Mouse (Mus musculus): ENCODE results near the gene Tmem243. TPM values are rescaled to one million over a fixed set of nuclear protein-coding genes. Genes with fewer than 3 reads are reported as not detected.

Gene Tmem243
- 13.9 and 14.2 TPM in 2 replicates for polyA plus RNA-seq (2015; fragmentation: Nextera tagmentation; extraction: Ambion mirVana)

DNA sequence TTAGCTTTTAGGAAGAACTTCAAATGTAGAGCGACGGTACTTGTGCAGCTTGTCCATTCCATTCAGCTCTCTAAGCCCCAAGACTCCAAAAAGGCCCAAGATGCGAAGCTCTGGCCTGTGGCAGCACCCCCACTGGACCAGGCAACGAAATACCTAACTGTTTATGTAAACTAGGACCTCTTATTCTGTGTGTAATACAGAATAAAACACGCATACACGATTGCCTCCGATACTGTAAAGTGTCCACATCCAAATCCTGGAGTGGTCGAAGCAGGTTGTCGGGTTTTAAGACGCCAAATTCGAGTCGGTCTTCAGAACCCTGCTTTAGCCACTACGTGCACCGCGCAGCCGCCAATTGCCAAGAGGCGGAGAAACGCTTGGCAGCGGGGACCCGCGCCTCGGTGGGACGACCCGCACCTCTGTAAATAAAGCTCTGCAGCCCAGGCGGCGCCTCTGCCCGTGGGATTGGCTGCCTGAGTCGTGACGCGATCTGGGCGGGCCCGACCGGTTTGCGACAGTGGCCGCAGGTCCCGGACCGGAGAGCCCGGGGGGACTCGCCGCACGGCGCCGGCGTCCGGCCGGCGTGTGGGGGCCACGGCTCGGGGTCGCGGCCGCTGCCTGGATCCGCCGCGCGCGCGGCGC lies at the start of gene Tmem243:
TSS of gene Tmem243 (plus strand) at position 462 of the 642 bp plus-strand sequence.
- peak; percentile 98 for ATAC-seq (ENCODE audit: low FRiP score)
- no peaks in the 10 kb centered on the region for H3K36me3 ChIP-seq
- WGBS, result under 1% methylated on average over 59 of the region's 59 CpGs
- H3K4me3 ChIP-seq, result peak within 1 kb of the TSS; percentile 80
- H3K4me2 ChIP-seq, result peak within 1 kb of the TSS; percentile 83
- peaks cover 13% of the 10 kb centered on the region for H3K4me1 ChIP-seq (replicated peaks)
- H3K27ac ChIP-seq, result 0 out of 2 replicates have a peak within 1 kb of the TSS, but pooled peaks have one; percentile 23
- H3K9me3 ChIP-seq, result no peaks in the 10 kb centered on the region
- H3K9ac ChIP-seq, result peak within 1 kb of the TSS; percentile 78
- H3K27me3 ChIP-seq, result peaks cover 21% of the 10 kb centered on the region

GRCm38 (mm10) chr5:9056020-9056660 lies 44.3 kb upstream of the Tmem243 start:
- Histone ChIP-seq H3K9ac (no peak overlapping the region), H3K4me2 (no peak overlapping the region), H3K4me3 (no peak overlapping the region), H3K9me3 (no peaks in the 10 kb centered on the region), H3K4me1 (replicated peaks) (no peaks in the 10 kb centered on the region), H3K27ac (no peak overlapping the region), H3K27me3 (no peaks in the 10 kb centered on the region), H3K36me3 (no peaks in the 10 kb centered on the region)
- 31% methylated on average over 3 of the region's 3 CpGs for WGBS
- ATAC-seq (ENCODE audit: low FRiP score), result peak; percentile 66; the same call in 1 of the 2 replicates

DNA sequence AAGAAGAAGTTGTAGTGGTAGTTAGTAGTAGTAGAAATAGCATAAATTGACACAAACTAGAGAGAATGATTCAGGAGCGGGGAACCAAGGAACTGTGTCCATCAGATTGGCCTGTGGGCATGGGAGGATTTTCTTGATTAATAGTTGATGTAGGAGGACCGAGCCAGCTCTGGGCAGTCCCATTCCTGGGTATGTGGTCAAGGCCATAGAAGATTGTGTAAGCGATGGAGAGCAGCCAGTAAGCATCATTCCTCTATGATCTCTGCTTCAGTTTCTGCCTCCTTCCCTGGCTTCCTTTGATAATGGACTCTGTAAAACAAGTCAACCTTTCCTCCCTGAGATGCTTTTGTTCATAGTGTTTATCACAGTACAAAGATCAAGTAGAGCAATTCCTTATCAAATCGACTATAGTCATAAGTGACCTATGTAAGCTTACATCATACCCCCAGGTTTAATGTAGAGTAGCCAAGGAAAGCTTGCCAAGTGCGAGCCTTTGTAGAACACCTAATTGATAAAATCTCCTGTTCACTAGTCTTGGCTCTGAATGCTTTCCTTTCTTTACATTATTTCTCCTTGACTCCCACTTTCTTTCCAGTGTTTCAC lies 43.1 kb upstream of the Tmem243 start:
- H3K27me3 ChIP-seq, result no peaks in the 10 kb centered on the region
- WGBS, result 90% methylated on average over 5 of the region's 5 CpGs
- H3K9me3 ChIP-seq, result no peaks in the 10 kb centered on the region
- no peaks in the 10 kb centered on the region for H3K4me1 ChIP-seq (replicated peaks)
- H3K27ac ChIP-seq, result no peak overlapping the region
- H3K4me2 ChIP-seq, result no peak overlapping the region
- H3K9ac ChIP-seq, result no peak overlapping the region
- no peak for ATAC-seq (ENCODE audit: low FRiP score)
- no peak overlapping the region for H3K4me3 ChIP-seq
- no peaks in the 10 kb centered on the region for H3K36me3 ChIP-seq

DNA sequence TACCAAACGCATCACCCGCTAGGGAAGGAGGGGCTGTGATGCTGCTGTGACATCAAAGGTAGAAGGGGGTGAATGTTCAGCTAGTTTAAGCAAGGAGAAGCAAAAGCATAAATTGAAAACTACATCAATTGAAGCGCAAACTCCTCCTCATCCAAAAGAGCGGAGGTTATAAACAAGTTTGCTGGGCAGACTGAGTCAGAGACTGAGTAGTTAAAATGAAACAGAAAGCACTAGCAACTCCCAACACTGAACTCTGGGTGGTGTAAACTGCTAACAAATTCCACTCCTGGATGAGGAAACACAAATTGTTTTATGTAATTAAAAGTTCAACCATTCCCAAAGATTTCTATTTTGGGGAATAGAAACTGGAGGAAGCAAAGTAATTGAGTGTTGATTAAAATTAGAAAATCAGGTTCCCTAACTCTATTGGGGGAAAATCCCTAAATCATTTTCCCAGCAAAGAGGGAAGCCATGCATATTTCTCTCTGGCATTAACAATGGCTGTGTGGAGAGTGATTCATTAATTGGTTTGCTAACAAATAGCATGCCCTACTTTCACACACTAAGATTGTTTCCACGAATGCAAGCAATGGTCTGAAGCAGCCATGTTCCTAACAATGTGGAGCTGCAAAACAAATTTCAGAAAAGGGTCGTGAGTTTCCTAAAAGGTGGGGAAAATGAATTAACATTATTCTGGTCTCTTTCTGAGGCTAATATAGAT lies 41.0 kb upstream of the Tmem243 start:
- Histone ChIP-seq H3K36me3 (no peaks in the 10 kb centered on the region), H3K9me3 (no peaks in the 10 kb centered on the region), H3K27ac (no peak overlapping the region), H3K4me3 (no peak overlapping the region), H3K9ac (no peak overlapping the region), H3K4me1 (replicated peaks) (no peaks in the 10 kb centered on the region), H3K4me2 (no peak overlapping the region), H3K27me3 (no peaks in the 10 kb centered on the region)
- 78% methylated on average over 6 of the region's 6 CpGs for WGBS
- ATAC-seq (ENCODE audit: low FRiP score), result no peak

DNA sequence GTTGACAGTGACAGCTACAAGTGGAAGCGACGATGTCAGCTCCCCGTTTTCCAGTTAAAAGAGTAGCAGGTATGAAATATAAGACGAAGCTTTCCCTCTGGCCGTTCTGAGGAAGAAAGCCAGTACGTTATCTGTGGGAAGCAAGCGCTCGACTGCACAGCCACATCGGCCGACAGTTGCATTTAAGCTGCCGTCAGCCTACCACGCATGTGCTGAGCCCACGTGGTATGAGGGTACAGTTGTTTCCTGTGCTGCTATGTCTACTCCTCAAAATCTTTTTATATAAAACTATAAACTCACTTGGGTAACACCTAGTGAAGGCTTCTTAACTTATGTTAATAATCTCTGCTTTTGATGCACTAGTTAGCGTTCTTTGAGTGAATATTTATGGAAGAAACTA lies 40.2 kb upstream of the Tmem243 start:
- H3K9ac ChIP-seq, result no peak overlapping the region
- no peaks in the 10 kb centered on the region for H3K9me3 ChIP-seq
- H3K4me2 ChIP-seq, result no peak overlapping the region
- no peak for ATAC-seq (ENCODE audit: low FRiP score)
- no peaks in the 10 kb centered on the region for H3K36me3 ChIP-seq
- H3K4me3 ChIP-seq, result no peak overlapping the region
- H3K27ac ChIP-seq, result no peak overlapping the region
- WGBS, result 91% methylated on average over 14 of the region's 14 CpGs
- H3K27me3 ChIP-seq, result no peaks in the 10 kb centered on the region
- H3K4me1 ChIP-seq (replicated peaks), result no peaks in the 10 kb centered on the region

GRCm38 (mm10) chr5:9064217-9064616 lies 36.3 kb upstream of the Tmem243 start:
- H3K27ac ChIP-seq, result no peak overlapping the region
- H3K36me3 ChIP-seq, result no peaks in the 10 kb centered on the region
- H3K4me1 ChIP-seq (replicated peaks), result no peaks in the 10 kb centered on the region
- no peaks in the 10 kb centered on the region for H3K27me3 ChIP-seq
- ATAC-seq (ENCODE audit: low FRiP score), result no peak
- H3K4me2 ChIP-seq, result no peak overlapping the region
- H3K4me3 ChIP-seq, result no peak overlapping the region
- no peak overlapping the region for H3K9ac ChIP-seq
- no peaks in the 10 kb centered on the region for H3K9me3 ChIP-seq
- WGBS, result 97% methylated on average over 1 of the region's 1 CpGs

DNA sequence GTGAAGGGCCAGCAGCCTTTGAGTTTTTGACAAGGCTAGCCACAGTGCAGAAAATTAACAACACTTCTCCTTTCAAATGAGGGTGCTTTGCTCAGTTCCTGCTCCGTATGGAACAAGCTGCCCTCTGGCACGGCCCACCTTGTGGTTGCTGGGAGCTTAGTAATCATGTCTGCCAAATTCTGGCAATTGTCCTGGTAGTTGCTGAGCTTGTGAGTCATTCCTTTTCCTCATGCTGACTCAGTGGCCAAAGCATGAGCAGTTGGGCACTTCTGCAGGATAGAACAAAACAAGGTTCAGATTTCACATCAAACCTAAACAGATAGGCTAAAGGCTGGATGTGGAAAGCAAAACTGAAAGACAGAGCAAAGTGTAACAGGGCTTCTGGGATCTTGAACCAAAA lies 31.6 kb upstream of the Tmem243 start:
- Histone ChIP-seq H3K9ac (no peak overlapping the region), H3K9me3 (no peaks in the 10 kb centered on the region), H3K4me3 (no peak overlapping the region), H3K4me2 (no peak overlapping the region), H3K27ac (no peak overlapping the region), H3K36me3 (no peaks in the 10 kb centered on the region), H3K4me1 (replicated peaks) (no peaks in the 10 kb centered on the region), H3K27me3 (no peaks in the 10 kb centered on the region)
- WGBS, result 66% methylated on average over 2 of the region's 2 CpGs
- ATAC-seq (ENCODE audit: low FRiP score), result no peak

DNA sequence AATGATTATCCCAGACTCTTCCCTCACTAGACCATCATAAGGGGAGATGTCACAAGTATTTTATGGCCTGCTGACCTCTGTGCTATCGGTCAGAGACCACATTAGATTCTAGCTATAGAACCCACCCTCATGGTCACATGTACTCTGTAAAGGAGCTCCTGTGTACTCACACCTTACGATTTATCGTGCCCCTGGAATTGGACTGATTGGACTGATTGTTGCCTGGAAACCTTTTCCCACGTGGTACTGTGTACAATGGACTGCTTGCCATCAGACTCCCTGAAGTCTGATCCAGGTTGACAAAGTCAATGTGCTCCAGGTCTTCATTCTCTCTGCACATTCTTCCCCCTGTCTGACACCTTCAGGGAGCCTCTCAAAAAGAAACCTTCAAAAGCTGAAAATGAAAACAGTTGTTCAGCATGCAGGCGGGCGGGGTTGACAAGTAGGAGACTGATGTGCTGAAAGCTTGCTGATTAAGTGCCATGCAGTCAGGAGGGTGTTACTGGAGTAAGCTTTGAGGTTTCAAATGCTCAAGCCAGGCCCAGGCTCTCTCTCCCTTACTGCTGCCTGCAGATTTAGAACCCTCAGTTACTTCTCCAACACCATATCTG lies 30.8 kb upstream of the Tmem243 start:
- no peak overlapping the region for H3K4me3 ChIP-seq
- H3K4me1 ChIP-seq (replicated peaks), result no peaks in the 10 kb centered on the region
- no peaks in the 10 kb centered on the region for H3K9me3 ChIP-seq
- ATAC-seq (ENCODE audit: low FRiP score), result no peak
- H3K27me3 ChIP-seq, result no peaks in the 10 kb centered on the region
- WGBS, result 74% methylated on average over 6 of the region's 6 CpGs
- no peaks in the 10 kb centered on the region for H3K36me3 ChIP-seq
- H3K27ac ChIP-seq, result no peak overlapping the region
- H3K4me2 ChIP-seq, result no peak overlapping the region
- no peak overlapping the region for H3K9ac ChIP-seq

- no peak overlapping the region for H3K4me2 ChIP-seq
- H3K4me1 ChIP-seq (replicated peaks), result no peaks in the 10 kb centered on the region
- H3K27me3 ChIP-seq, result no peaks in the 10 kb centered on the region
- H3K9me3 ChIP-seq, result no peaks in the 10 kb centered on the region
- ATAC-seq (ENCODE audit: low FRiP score), result no peak
- no peak overlapping the region for H3K4me3 ChIP-seq
- no peaks in the 10 kb centered on the region for H3K36me3 ChIP-seq
- H3K9ac ChIP-seq, result no peak overlapping the region
- WGBS, result 97% methylated on average over 3 of the region's 3 CpGs
- H3K27ac ChIP-seq, result no peak overlapping the region
Measured at GRCm38 (mm10) chr5:9071360-9071759, 29.1 kb upstream of the Tmem243 start.

DNA sequence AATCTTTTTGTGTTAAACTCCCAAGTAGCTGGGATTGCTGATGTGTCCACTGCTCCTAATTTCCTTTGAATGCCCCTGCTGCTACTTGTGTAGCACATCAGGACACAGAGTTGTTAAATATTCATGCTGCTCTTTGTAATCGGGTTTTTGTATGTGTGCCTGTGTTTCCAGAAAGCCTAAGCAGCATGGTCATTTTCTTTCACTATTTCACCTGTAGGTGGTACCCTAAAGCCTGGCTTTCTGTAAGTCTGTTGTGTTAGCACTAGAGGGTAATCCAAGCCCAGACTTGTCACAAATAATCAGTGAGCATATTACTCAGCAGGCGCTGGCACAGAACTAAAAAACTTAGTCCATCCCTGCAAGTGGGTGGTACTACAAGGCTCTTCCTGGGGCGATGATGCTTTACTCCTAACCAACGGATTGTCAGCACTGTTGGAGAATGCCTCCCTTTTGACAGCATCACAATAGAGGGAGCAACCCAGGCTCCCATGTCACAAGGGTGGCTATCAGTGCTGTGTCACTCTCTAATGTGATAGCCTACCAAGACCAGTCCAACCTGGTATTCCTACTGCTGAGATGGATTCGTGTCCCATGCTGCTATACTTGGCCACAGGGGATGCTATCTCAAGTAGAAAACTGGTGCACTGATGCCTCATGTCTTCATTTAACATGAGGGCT lies 27.2 kb upstream of the Tmem243 start:
- Histone ChIP-seq H3K27ac (no peak overlapping the region), H3K4me1 (replicated peaks) (no peaks in the 10 kb centered on the region), H3K36me3 (no peaks in the 10 kb centered on the region), H3K27me3 (no peaks in the 10 kb centered on the region), H3K4me2 (no peak overlapping the region), H3K9me3 (no peaks in the 10 kb centered on the region), H3K9ac (no peak overlapping the region), H3K4me3 (no peak overlapping the region)
- ATAC-seq (ENCODE audit: low FRiP score), result peak; percentile 61
- 38% methylated on average over 5 of the region's 5 CpGs for WGBS

- Histone ChIP-seq H3K4me1 (replicated peaks) (no peaks in the 10 kb centered on the region), H3K4me2 (no peak overlapping the region), H3K36me3 (no peaks in the 10 kb centered on the region), H3K27me3 (no peaks in the 10 kb centered on the region), H3K4me3 (no peak overlapping the region), H3K9ac (no peak overlapping the region), H3K9me3 (no peaks in the 10 kb centered on the region), H3K27ac (no peak overlapping the region)
- ATAC-seq (ENCODE audit: low FRiP score), result no peak
Measured at GRCm38 (mm10) chr5:9079773-9080501, 20.5 kb upstream of the Tmem243 start.

All from hindbrain, embryonic 13.5 days (tissue).